Mouse (Mus musculus): ENCODE results near the gene Srgn. TPM values are rescaled to one million over a fixed set of nuclear protein-coding genes. Genes with fewer than 3 reads are reported as not detected.
A peak's percentile ranks its signal among the peaks of the same experiment; 100 is the strongest.

Srgn gene
- total RNA-seq, 2 experiments from 2014 or later: 492 to 646 TPM

GRCm38 (mm10) chr10:62522346-62522950, 4.8 kb downstream of the Srgn start:
- no peak for ATAC-seq (ENCODE audit: poor library complexity, severe bottlenecking)

GRCm38 (mm10) chr10:62521763-62522162, 5.5 kb downstream of the Srgn start:
- ATAC-seq (ENCODE audit: poor library complexity, severe bottlenecking): no peak

DNA sequence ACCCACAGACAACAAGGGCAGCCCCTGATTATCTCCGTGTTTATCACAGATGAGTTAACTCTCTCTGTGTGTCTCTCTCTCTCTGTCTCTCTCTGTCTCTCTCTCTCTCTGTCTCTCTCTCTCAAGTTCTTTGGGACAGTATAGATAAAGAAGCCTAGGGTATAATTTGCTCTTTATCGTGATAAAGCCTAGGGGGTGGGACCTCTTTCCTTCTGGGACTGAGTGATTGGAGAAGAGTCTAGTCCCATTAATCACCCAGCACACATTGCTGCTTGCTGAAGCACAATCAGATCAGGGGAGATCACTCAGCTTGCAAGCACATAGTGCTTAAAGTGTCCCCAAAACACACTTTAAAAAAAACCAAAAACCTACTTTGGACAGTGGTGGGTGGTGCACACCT, 6.3 kb downstream of the Srgn start:
- ATAC-seq (ENCODE audit: poor library complexity, severe bottlenecking): no peak

DNA sequence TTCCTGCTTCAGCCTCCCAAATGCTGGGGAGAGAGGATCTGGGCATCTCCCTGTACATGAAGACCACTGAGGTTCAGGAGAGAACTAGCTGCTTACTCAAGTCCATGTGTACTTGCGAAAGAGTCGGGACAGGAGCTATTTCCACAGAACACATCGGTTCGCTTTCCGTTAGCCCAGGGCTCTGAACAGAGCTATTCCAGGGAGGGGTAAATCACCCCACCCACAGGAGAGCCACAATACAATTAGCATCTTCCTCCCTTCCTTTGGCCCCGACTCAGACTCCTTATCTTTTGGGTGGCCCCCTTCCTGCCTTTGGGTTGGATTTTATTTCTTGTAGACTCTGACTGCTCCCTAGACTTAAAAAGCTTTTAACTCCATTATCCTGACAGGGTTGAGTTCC, 9.7 kb downstream of the Srgn start:
- peak; percentile 74 for ATAC-seq (ENCODE audit: poor library complexity, severe bottlenecking)

DNA sequence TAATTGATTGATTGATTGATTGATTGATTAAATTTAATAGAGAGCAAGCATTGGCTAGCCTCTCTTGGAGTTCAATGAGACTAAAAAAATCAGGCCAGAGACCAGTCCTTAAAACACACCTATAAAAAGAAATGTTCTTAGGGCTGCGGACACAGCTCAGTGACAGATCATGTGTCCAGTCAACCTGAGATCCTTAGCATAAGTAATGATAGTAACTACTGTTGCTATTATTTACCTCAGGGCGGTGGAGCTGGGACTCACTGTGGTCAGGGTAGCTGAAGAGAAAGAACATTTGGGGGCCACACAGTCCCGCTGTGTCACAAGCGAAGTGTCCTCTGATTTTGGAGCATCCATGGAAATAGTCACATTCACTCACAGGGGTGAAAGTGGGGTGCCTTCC, 14.4 kb downstream of the Srgn start:
- ATAC-seq (ENCODE audit: poor library complexity, severe bottlenecking): no peak

GRCm38 (mm10) chr10:62511528-62511927, 15.7 kb downstream of the Srgn start:
- ATAC-seq (ENCODE audit: poor library complexity, severe bottlenecking): peak; percentile 28

- peak; percentile 26 for ATAC-seq (ENCODE audit: poor library complexity, severe bottlenecking)
Measured at GRCm38 (mm10) chr10:62509032-62509656, 18.1 kb downstream of the Srgn start.

DNA sequence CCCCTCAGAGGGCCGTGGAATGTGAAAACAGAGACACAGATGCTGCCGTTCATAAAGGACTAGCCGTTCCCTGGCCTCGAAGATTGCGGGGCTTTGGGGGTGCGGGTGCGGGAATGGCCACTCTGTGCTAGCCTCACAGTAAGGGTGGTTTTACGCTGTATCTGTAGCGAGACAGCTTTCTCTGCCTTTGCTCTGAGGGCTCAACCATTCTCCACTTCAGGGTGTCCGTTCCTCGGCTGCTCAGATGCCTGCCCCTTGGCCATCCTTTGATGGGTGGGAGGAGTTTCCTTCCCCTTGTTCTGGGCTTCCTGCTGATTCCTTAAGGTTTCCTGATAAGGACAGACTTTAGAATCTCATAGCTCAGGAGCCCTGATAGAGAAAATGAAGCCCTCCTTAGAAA, 18.8 kb downstream of the Srgn start:
- ATAC-seq (ENCODE audit: poor library complexity, severe bottlenecking): no peak

GRCm38 (mm10) chr10:62507591-62508308, 19.5 kb downstream of the Srgn start:
- ATAC-seq (ENCODE audit: poor library complexity, severe bottlenecking): peak; percentile 48

DNA sequence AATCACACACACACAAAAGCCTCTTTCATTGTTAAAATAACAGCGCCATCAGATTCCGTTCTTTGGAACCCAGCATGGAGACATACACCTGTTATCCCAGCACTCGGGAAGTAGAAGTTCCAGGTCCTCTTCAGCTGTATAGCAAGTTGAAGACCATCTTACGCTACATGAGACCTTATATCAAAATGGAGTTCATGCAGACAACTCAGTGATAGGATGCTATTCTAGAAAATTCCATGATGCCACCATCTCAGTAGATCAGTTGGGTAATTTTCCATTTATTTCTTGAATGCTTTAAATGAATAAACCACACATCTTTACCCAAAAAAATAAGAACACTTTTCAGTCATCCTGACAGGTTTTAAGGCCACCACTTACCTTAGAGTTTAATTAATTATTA, 20.2 kb downstream of the Srgn start:
- no peak for ATAC-seq (ENCODE audit: poor library complexity, severe bottlenecking)

DNA sequence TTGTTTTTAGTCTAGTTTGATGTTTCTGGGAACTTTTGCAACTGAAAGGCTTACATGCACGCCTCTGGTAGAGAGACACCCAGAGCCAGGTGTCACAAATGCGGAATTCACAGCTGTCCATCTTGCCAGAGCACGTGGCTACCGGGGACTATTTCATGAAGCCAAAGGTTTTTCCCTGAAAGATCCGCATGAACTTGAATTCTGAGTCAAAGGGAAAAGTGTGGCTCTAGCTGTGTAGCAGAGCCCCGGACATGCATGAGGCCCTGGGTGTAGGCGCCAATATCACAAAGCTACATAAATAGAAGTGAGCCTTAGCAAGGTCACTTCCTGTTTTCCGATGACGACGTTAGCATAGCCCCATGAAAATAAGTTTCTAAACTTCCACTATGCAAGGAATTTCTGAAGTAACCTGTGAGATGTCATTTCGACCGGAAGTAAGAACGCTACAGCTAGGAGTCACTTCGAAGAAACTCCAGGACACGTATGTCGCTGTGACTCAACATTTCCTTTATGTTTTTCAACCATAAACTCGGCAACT, 21.2 kb downstream of the Srgn start:
- ATAC-seq (ENCODE audit: poor library complexity, severe bottlenecking): peak; percentile 31

DNA sequence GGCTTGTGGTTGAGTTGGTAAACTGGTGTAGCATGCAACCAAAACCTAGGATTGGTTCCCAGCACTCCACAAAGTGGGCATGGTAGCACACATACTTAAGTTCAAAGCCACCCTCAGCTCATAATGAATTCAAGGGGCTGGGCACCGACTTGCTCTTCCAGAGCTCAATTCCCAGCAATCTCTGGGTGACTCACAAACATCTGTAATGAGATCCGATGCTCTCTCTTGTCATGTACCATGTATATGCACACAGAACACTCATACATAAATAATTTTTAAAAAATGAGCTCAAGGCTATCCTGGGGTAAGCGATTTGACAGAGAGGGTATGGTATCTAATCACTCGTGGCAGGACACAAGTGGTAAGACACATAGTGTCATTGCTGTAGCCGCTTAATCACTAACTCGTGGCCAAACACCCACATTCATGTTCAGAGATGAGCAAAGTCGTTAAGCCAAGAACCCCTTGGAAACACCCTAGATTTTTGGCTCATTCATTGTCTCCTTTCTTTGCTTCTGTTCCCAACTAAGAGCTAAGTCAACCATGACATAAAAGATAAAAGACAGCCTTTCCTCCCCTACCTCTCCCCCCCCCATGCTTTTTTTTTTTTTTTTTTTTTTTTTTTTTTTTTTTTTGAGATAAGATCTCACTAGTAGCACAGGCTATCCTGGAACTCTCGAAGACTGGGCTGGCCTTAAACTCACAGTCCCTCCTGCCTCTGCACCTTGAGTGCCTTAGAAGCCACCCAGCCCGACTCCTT, 21.8 kb downstream of the Srgn start:
- ATAC-seq (ENCODE audit: poor library complexity, severe bottlenecking): no peak

GRCm38 (mm10) chr10:62503836-62504628, 23.2 kb downstream of the Srgn start:
- ATAC-seq (ENCODE audit: poor library complexity, severe bottlenecking): peak; percentile 37

- no peak for ATAC-seq (ENCODE audit: poor library complexity, severe bottlenecking)
Measured at GRCm38 (mm10) chr10:62503353-62503752, 23.9 kb downstream of the Srgn start.

- no peak for ATAC-seq (ENCODE audit: poor library complexity, severe bottlenecking)
Measured at GRCm38 (mm10) chr10:62501951-62502350, 25.3 kb downstream of the Srgn start.

DNA sequence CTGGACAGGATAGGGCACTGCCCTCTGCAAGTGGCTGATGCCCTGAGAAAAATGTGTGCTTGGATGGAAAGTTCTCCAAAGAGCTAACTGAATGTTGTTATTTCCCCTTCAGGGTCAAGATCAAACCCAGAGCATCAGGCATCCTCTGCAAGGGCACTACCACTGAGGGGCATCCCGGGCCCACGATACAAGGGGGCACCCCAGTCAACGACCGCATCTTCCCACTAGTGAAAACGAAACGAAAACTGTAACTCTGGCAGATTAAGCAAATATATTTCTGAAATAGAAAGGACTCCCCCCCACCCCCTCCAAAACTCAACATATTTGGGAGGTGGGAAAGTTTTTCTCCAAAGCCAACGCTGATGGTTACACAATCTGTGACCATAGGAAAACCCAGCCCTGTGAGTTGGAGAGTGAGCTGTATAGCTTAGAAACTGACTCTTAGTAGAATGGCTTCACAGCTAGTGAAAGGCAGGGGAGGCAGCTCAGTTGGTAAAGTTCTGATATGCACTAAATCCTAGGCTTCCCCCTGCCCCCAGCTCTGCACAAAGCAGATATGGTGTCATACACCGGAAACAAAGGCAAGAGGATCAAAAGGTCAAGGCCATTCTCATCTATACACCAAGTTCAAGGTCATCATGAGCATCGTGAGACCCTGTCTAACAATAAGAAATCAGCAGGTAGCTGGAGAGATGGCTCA, 26.2 kb downstream of the Srgn start:
- no peak for ATAC-seq (ENCODE audit: poor library complexity, severe bottlenecking)

- ATAC-seq (ENCODE audit: poor library complexity, severe bottlenecking): peak; percentile 65
Measured at GRCm38 (mm10) chr10:62500088-62500915, 26.9 kb downstream of the Srgn start.

DNA sequence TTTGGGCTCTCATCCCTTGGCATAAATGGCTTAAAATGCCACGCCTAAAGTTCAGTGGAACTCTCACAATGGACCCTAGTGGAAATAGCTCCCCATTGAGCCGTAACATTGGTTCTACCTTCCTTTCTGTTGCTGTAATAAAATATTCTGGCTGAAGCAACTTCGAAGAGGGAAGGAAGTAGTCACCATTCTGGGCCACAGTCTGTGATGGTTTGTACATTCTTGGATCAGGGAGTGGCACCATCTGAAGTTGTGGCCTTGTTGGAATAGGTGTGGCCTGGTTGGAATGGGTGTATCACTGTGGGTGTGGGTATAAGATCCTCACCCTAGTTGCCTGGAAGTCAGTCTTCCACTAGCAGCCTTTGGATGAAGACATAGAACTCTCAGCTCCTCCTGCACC, 35.6 kb downstream of the Srgn start:
- peak; percentile 36 for ATAC-seq (ENCODE audit: poor library complexity, severe bottlenecking)

GRCm38 (mm10) chr10:62488266-62488665, 39.0 kb downstream of the Srgn start:
- ATAC-seq (ENCODE audit: poor library complexity, severe bottlenecking): no peak
